Mouse (Mus musculus): ENCODE results near the gene Nom1. TPM values are rescaled to one million over a fixed set of nuclear protein-coding genes. Genes with fewer than 3 reads are reported as not detected.
A peak's percentile ranks its signal among the peaks of the same experiment; 100 is the strongest.

Gene Nom1
- polyA plus RNA-seq, 1 experiment from 2014 or later = 20.6 TPM

- H3K9me3 ChIP-seq = no peaks in the 10 kb centered on the region
- no peak overlapping the region for H3K9ac ChIP-seq (replicated peaks)
- H3K27ac ChIP-seq (replicated peaks) = no peak overlapping the region
- no peaks in the 10 kb centered on the region for H3K27me3 ChIP-seq
- H3K4me1 ChIP-seq = no peaks in the 10 kb centered on the region
- no peak overlapping the region for H3K4me3 ChIP-seq
- no peak overlapping the region for H3K4me2 ChIP-seq (replicated peaks)
- H3K36me3 ChIP-seq = peaks cover 91% of the 10 kb centered on the region
- 89% methylated on average over 2 of the region's 2 CpGs for WGBS
- no peak for ATAC-seq (replicated peaks)
These were observed 10.8 kb downstream of the Nom1 start for GRCm38 (mm10) chr5:29445275-29445674.

GRCm38 (mm10) chr5:29452352-29452751 lies 17.9 kb downstream of the Nom1 start:
- Histone ChIP-seq H3K36me3 (peaks cover 68% of the 10 kb centered on the region), H3K4me1 (no peaks in the 10 kb centered on the region), H3K4me3 (no peak overlapping the region), H3K9ac (replicated peaks) (no peak overlapping the region), H3K4me2 (replicated peaks) (no peak overlapping the region), H3K9me3 (no peaks in the 10 kb centered on the region), H3K27ac (replicated peaks) (no peak overlapping the region), H3K27me3 (no peaks in the 10 kb centered on the region)
- 67% methylated on average over 4 of the region's 4 CpGs for WGBS
- ATAC-seq (replicated peaks) = 0 out of 2 replicates have a peak, but pooled peaks have one; percentile 26

- no peaks in the 10 kb centered on the region for H3K27me3 ChIP-seq
- H3K4me1 ChIP-seq = no peaks in the 10 kb centered on the region
- H3K4me3 ChIP-seq = no peak overlapping the region
- H3K9me3 ChIP-seq = no peaks in the 10 kb centered on the region
- no peak overlapping the region for H3K4me2 ChIP-seq (replicated peaks)
- no peak overlapping the region for H3K9ac ChIP-seq (replicated peaks)
- no peak for ATAC-seq (replicated peaks)
- H3K27ac ChIP-seq (replicated peaks) = no peak overlapping the region
- 89% methylated on average over 5 of the region's 5 CpGs for WGBS
- peaks cover 29% of the 10 kb centered on the region for H3K36me3 ChIP-seq
These were observed 22.6 kb downstream of the Nom1 start for GRCm38 (mm10) chr5:29456895-29457656.

- Histone ChIP-seq H3K4me3 (no peak overlapping the region), H3K36me3 (no peaks in the 10 kb centered on the region), H3K4me2 (replicated peaks) (no peak overlapping the region), H3K27me3 (peaks cover 27% of the 10 kb centered on the region), H3K9ac (replicated peaks) (no peak overlapping the region), H3K9me3 (no peaks in the 10 kb centered on the region), H3K27ac (replicated peaks) (no peak overlapping the region), H3K4me1 (peaks cover 6% of the 10 kb centered on the region)
- 81% methylated on average over 9 of the region's 9 CpGs for WGBS
- ATAC-seq (replicated peaks) = no peak
These were observed 28.7 kb downstream of the Nom1 start for GRCm38 (mm10) chr5:29462943-29463686.

- Histone ChIP-seq H3K27ac (replicated peaks) (no peak overlapping the region), H3K4me1 (peaks cover 10% of the 10 kb centered on the region), H3K9me3 (no peaks in the 10 kb centered on the region), H3K4me3 (peak overlapping the region; percentile 37), H3K36me3 (no peaks in the 10 kb centered on the region), H3K9ac (replicated peaks) (no peak overlapping the region), H3K4me2 (replicated peaks) (peak overlapping the region; percentile 52), H3K27me3 (peaks cover 71% of the 10 kb centered on the region)
- WGBS = 3% methylated on average over 67 of the region's 67 CpGs
- peak; percentile 36; the same call in 1 of the 2 replicates for ATAC-seq (replicated peaks)
These were observed 33.3 kb downstream of the Nom1 start for GRCm38 (mm10) chr5:29467489-29468350.

GRCm38 (mm10) chr5:29468351-29469065 lies 34.0 kb downstream of the Nom1 start:
- no peaks in the 10 kb centered on the region for H3K36me3 ChIP-seq
- ATAC-seq (replicated peaks) = no peak
- peak overlapping the region; percentile 52 for H3K4me2 ChIP-seq (replicated peaks)
- H3K4me1 ChIP-seq = peaks cover 10% of the 10 kb centered on the region
- peaks cover 74% of the 10 kb centered on the region for H3K27me3 ChIP-seq
- H3K9ac ChIP-seq (replicated peaks) = no peak overlapping the region
- no peaks in the 10 kb centered on the region for H3K9me3 ChIP-seq
- H3K27ac ChIP-seq (replicated peaks) = no peak overlapping the region
- H3K4me3 ChIP-seq = peak overlapping the region; percentile 37
- 1% methylated on average over 17 of the region's 17 CpGs for WGBS

GRCm38 (mm10) chr5:29469501-29469900 lies 35.0 kb downstream of the Nom1 start:
- WGBS = 6% methylated on average over 4 of the region's 4 CpGs
- no peak overlapping the region for H3K4me3 ChIP-seq
- H3K27me3 ChIP-seq = peaks cover 84% of the 10 kb centered on the region
- peaks cover 10% of the 10 kb centered on the region for H3K4me1 ChIP-seq
- no peaks in the 10 kb centered on the region for H3K36me3 ChIP-seq
- H3K9me3 ChIP-seq = no peaks in the 10 kb centered on the region
- H3K27ac ChIP-seq (replicated peaks) = no peak overlapping the region
- no peak for ATAC-seq (replicated peaks)
- H3K9ac ChIP-seq (replicated peaks) = no peak overlapping the region
- H3K4me2 ChIP-seq (replicated peaks) = no peak overlapping the region

GRCm38 (mm10) chr5:29470271-29470670 lies 35.8 kb downstream of the Nom1 start:
- WGBS = 3% methylated on average over 5 of the region's 5 CpGs
- Histone ChIP-seq H3K27me3 (peaks cover 90% of the 10 kb centered on the region), H3K4me3 (no peak overlapping the region), H3K27ac (replicated peaks) (no peak overlapping the region), H3K9me3 (no peaks in the 10 kb centered on the region), H3K36me3 (no peaks in the 10 kb centered on the region), H3K9ac (replicated peaks) (no peak overlapping the region), H3K4me2 (replicated peaks) (no peak overlapping the region), H3K4me1 (peaks cover 10% of the 10 kb centered on the region)
- no peak for ATAC-seq (replicated peaks)

- Histone ChIP-seq H3K9me3 (no peaks in the 10 kb centered on the region), H3K4me3 (no peak overlapping the region), H3K36me3 (no peaks in the 10 kb centered on the region), H3K27me3 (peaks cover 90% of the 10 kb centered on the region), H3K27ac (replicated peaks) (no peak overlapping the region), H3K9ac (replicated peaks) (no peak overlapping the region), H3K4me1 (peaks cover 10% of the 10 kb centered on the region), H3K4me2 (replicated peaks) (no peak overlapping the region)
- WGBS = 4% methylated on average over 20 of the region's 20 CpGs
- no peak for ATAC-seq (replicated peaks)
These were observed 36.5 kb downstream of the Nom1 start for GRCm38 (mm10) chr5:29470851-29471394.

- H3K4me1 ChIP-seq = peaks cover 10% of the 10 kb centered on the region
- no peak overlapping the region for H3K27ac ChIP-seq (replicated peaks)
- 3% methylated on average over 11 of the region's 11 CpGs for WGBS
- no peak for ATAC-seq (replicated peaks)
- H3K36me3 ChIP-seq = no peaks in the 10 kb centered on the region
- no peak overlapping the region for H3K4me2 ChIP-seq (replicated peaks)
- no peak overlapping the region for H3K4me3 ChIP-seq
- H3K9me3 ChIP-seq = no peaks in the 10 kb centered on the region
- no peak overlapping the region for H3K9ac ChIP-seq (replicated peaks)
- H3K27me3 ChIP-seq = peaks cover 90% of the 10 kb centered on the region
These were observed 36.9 kb downstream of the Nom1 start for GRCm38 (mm10) chr5:29471396-29471795.

Data from forebrain, embryonic 15.5 days (tissue).